Mouse (Mus musculus) heart, postnatal 25 days (tissue): ENCODE results near the gene Cetn3. TPM values are rescaled to one million over a fixed set of nuclear protein-coding genes. Genes with fewer than 3 reads are reported as not detected.

Experiments used
- DNase-seq: peaks from one replicate; pipeline ENCODE4 v3.0.0; 2022; ENCODE audit warnings: low spot score
- intact Hi-C: fragments of 180-260 bp; cut with DNase I; formaldehyde crosslinking; loops from one replicate; pipeline ENCODE4 v1.15.1; 2025
- total RNA-seq, 2 experiments: library from RNA; stranded (reverse); gene quantifications; 2 replicates each; pipeline ENCODE4 v1.2.3; 2021

Gene Cetn3
- 10 to 100 TPM; 59.1 TPM for total RNA-seq

GRCm38 (mm10) chr13:81782971-81783404 is at the start of gene Cetn3:
Cetn3 (plus strand) TSS chr13:81783077.
- intact Hi-C loops: loop anchor here (5.0 kb wide), 2 partner anchors 126 to 901 kb away; partner anchors contain the start of genes Arrdc3 and Lysmd3
- DNase-seq: peak; percentile 83

GRCm38 (mm10) chr13:81736606-81737005 is 46.3 kb upstream of the Cetn3 start:
- intact Hi-C loops: no loop called here
- DNase-seq: no peak

- intact Hi-C loops: no loop called here
- DNase-seq: no peak
These were observed 42.0 kb upstream of the Cetn3 start for GRCm38 (mm10) chr13:81740898-81741297.

- DNase-seq: no peak
- intact Hi-C loops: no loop called here
These were observed 39.3 kb upstream of the Cetn3 start for GRCm38 (mm10) chr13:81743391-81744091.

GRCm38 (mm10) chr13:81744092-81744396 is 38.8 kb upstream of the Cetn3 start:
- intact Hi-C loops: no loop called here
- DNase-seq: no peak

- no peak for DNase-seq
These were observed 28.0 kb upstream of the Cetn3 start for GRCm38 (mm10) chr13:81754878-81755277.

GRCm38 (mm10) chr13:81755324-81755723 is 27.6 kb upstream of the Cetn3 start:
- DNase-seq: no peak
- intact Hi-C loops: loop anchor here (5.0 kb wide), 1 partner anchor 43 kb away; the partner anchor contains the start of genes Mblac2 and Polr3g

More at GRCm38 (mm10) chr13:81754878-81755277, 28.0 kb upstream of the Cetn3 start:
- intact Hi-C loops: loop anchor here (5.0 kb wide), 1 partner anchor 43 kb away; the partner anchor contains the start of genes Mblac2 and Polr3g

- intact Hi-C loops: loop anchor here (5.0 kb wide), 1 partner anchor 45 kb away; the partner anchor contains the start of genes Mblac2 and Polr3g
- DNase-seq: no peak
These were observed 25.7 kb upstream of the Cetn3 start for GRCm38 (mm10) chr13:81757058-81757660.

GRCm38 (mm10) chr13:81760379-81760778 is 22.5 kb upstream of the Cetn3 start:
- intact Hi-C loops: loop anchor here (5.0 kb wide), 2 partner anchors 103 to 898 kb away; partner anchors contain the start of gene Lysmd3

GRCm38 (mm10) chr13:81761566-81762186 is 21.2 kb upstream of the Cetn3 start:
- intact Hi-C loops: loop anchor here (1.0 to 5.0 kb wide), 3 partner anchors 104 to 899 kb away; partner anchors contain the start of gene Lysmd3

More at GRCm38 (mm10) chr13:81760379-81760778, 22.5 kb upstream of the Cetn3 start:
- DNase-seq: no peak

GRCm38 (mm10) chr13:81764173-81764572 is 18.7 kb upstream of the Cetn3 start:
- intact Hi-C loops: loop anchor here (5.0 kb wide), 2 partner anchors 107 to 902 kb away; partner anchors contain the start of gene Lysmd3
- no peak for DNase-seq

More at GRCm38 (mm10) chr13:81761566-81762186, 21.2 kb upstream of the Cetn3 start:
- no peak for DNase-seq

GRCm38 (mm10) chr13:81767038-81767659 is 15.7 kb upstream of the Cetn3 start:
- intact Hi-C loops: no loop called here
- DNase-seq: no peak

GRCm38 (mm10) chr13:81776217-81776616 is 6.7 kb upstream of the Cetn3 start:
- intact Hi-C loops: no loop called here
- no peak for DNase-seq

GRCm38 (mm10) chr13:81782475-81782874 is 402 bp upstream of the Cetn3 start:
- intact Hi-C loops: loop anchor here (5.0 kb wide), 2 partner anchors 125 to 900 kb away; partner anchors contain the start of genes Arrdc3 and Lysmd3

GRCm38 (mm10) chr13:81783405-81784342 is 797 bp downstream of the Cetn3 start:
- intact Hi-C loops: loop anchor here (5.0 kb wide), 2 partner anchors 126 to 901 kb away; partner anchors contain the start of genes Arrdc3 and Lysmd3
- peak; percentile 95 for DNase-seq

More at GRCm38 (mm10) chr13:81782475-81782874, 402 bp upstream of the Cetn3 start:
- no peak for DNase-seq

GRCm38 (mm10) chr13:81785766-81786480 is 3.0 kb downstream of the Cetn3 start:
- DNase-seq: no peak
- intact Hi-C loops: no loop called here

- no peak for DNase-seq
- intact Hi-C loops: no loop called here
These were observed 7.3 kb downstream of the Cetn3 start for GRCm38 (mm10) chr13:81790160-81790559.

- intact Hi-C loops: no loop called here
- DNase-seq: no peak
These were observed 9.0 kb downstream of the Cetn3 start for GRCm38 (mm10) chr13:81791861-81792260.
